Mouse (Mus musculus) myocyte (in vitro differentiated cells): ENCODE results near the gene Ikbip. TPM values are rescaled to one million over a fixed set of nuclear protein-coding genes. Genes with fewer than 3 reads are reported as not detected.

Experiments used
- H3K27me3 ChIP-seq: one replicate; pipeline ENCODE4 v1.6.1; 2011; ENCODE audit not compliant: control insufficient read depth, insufficient read depth, insufficient read length
- H3K36me3 ChIP-seq: one replicate; pipeline ENCODE4 v1.6.1; 2011; ENCODE audit not compliant: control insufficient read depth, insufficient read depth
- H3K4me2 ChIP-seq: one replicate; pipeline ENCODE4 v1.6.1; 2011; ENCODE audit warnings: low read depth, control low read depth
- H3K4me3 ChIP-seq: one replicate; pipeline ENCODE4 v1.5.1; 2011; ENCODE audit warnings: mild to moderate bottlenecking, control low read depth, moderate library complexity
- H3K79me2 ChIP-seq: one replicate; pipeline ENCODE4 v1.6.1; 2011; ENCODE audit not compliant: control insufficient read depth, insufficient read depth
- H3ac ChIP-seq: one replicate; pipeline ENCODE4 v1.6.1; 2011; ENCODE audit not compliant: control insufficient read depth, insufficient read length
- CEBPB ChIP-seq: IDR thresholded peaks from 2 replicates; pipeline ENCODE4 v1.6.1; 2011; ENCODE audit warnings: mild to moderate bottlenecking, moderate library complexity; ENCODE audit not compliant: poor library complexity, insufficient read depth, severe bottlenecking
- E2F4 ChIP-seq: IDR thresholded peaks from one replicate; pipeline ENCODE4 v1.6.1; 2011; ENCODE audit warnings: mild to moderate bottlenecking, control low read depth, moderate library complexity; ENCODE audit not compliant: insufficient read depth
- MAX ChIP-seq: IDR thresholded peaks from one replicate; pipeline ENCODE4 v1.6.1; 2011; ENCODE audit warnings: low read depth, mild to moderate bottlenecking, control low read depth
- MYOD1 ChIP-seq, 3 experiments: IDR thresholded peaks; one replicate each; pipeline ENCODE4 v1.6.1; 2011; ENCODE audit warnings: control low read depth in 2 of 3, low read depth in 2 of 3, mild to moderate bottlenecking in 2 of 3, moderate library complexity in 1 of 3; ENCODE audit not compliant: insufficient read length in 2 of 3, control insufficient read depth in 1 of 3
- MYOG ChIP-seq, 3 experiments: IDR thresholded peaks; one replicate each; pipeline ENCODE4 v1.6.1; 2011; ENCODE audit warnings: control low read depth in 2 of 3, low read depth in 2 of 3, mild to moderate bottlenecking in 2 of 3; ENCODE audit not compliant: insufficient read length in 2 of 3, control insufficient read depth in 1 of 3, insufficient read depth in 1 of 3
- POLR2A ChIP-seq: IDR thresholded peaks from one replicate; pipeline ENCODE4 v1.6.1; 2011; ENCODE audit warnings: low read depth, mild to moderate bottlenecking, control low read depth, moderate library complexity; ENCODE audit not compliant: insufficient read length
- POLR2AphosphoS2 ChIP-seq: IDR thresholded peaks from one replicate; pipeline ENCODE4 v1.6.1; 2011; ENCODE audit warnings: low read depth, control low read depth; ENCODE audit not compliant: insufficient read length
- REST ChIP-seq: IDR thresholded peaks from one replicate; pipeline ENCODE4 v1.6.1; 2011; ENCODE audit warnings: mild to moderate bottlenecking, control low read depth, moderate library complexity; ENCODE audit not compliant: insufficient read depth, insufficient read length
- SRF ChIP-seq: IDR thresholded peaks from one replicate; pipeline ENCODE4 v1.6.1; 2011; ENCODE audit warnings: low read depth; ENCODE audit not compliant: control insufficient read depth, insufficient read length
- TCF12 ChIP-seq: IDR thresholded peaks from one replicate; pipeline ENCODE4 v1.6.1; 2011; ENCODE audit warnings: mild to moderate bottlenecking, control low read depth; ENCODE audit not compliant: poor library complexity, insufficient read depth, severe bottlenecking
- TCF3 ChIP-seq: IDR thresholded peaks from one replicate; pipeline ENCODE4 v1.6.1; 2011; ENCODE audit warnings: low read depth, control low read depth; ENCODE audit not compliant: insufficient read length
- USF1 ChIP-seq: IDR thresholded peaks from one replicate; pipeline ENCODE4 v1.6.1; 2011; ENCODE audit warnings: low read depth, mild to moderate bottlenecking, control low read depth, moderate library complexity
- polyA plus RNA-seq: library from polyadenylated mRNA; unstranded; fragments of >200 nt; fragmentation: generic; extraction: Trizol; gene quantifications from one replicate; pipeline ENCODE4 v1.2.1, GENCODE M21; 2012; ENCODE audit warnings: missing spikeins

Gene Ikbip
- polyA plus RNA-seq, 1 experiment = 12.6 TPM

DNA sequence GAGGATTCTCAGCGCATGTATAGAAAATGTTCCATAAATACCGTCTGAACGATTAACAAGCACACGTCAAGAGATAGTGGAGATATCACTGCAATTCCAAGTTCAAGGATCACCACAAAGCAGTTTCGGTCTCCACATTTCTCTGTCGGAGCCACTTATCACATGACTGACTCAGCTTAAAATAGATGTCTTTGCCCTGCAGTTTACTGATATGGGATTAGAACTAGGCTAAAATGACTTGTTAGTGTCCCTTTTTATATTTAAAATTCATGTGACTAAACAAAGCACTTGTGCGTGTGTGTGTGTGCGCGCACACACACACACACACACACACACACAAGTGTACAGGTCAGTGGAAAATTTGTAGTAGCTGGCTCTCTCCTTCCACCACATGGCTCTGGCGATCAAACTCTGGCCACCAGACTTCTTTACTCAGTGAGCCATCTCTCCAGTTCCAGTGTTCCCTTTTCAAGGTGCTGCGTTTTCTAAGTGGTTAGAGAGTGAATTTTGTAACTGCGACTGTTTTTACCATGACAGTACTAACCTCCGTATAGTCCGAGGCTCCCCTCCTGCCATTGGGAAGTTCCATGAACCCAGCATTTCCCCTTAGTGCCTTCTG, 56.5 kb downstream of the Ikbip start:
- no peak for TF ChIP-seq TCF12
- TF ChIP-seq POLR2AphosphoS2 = no peak
- no peak for TF ChIP-seq MYOD1 (IDR thresholded peaks at IDR 0.05; ENCODE audit: control insufficient read depth in 1 of 3, insufficient read length in 2 of 3, low read depth in 2 of 3)
- no peak for TF ChIP-seq MAX
- TF ChIP-seq USF1 = no peak
- no peak for TF ChIP-seq SRF
- TF ChIP-seq MYOG (IDR thresholded peaks at IDR 0.05; ENCODE audit: control insufficient read depth in 1 of 3, insufficient read depth in 1 of 3, insufficient read length in 2 of 3, low read depth in 2 of 3) = no peak
- no peak for TF ChIP-seq CEBPB
- no peak for TF ChIP-seq E2F4
- TF ChIP-seq POLR2A = no peak
- no peak for TF ChIP-seq TCF3
- no peak for TF ChIP-seq REST
- no peaks in the 10 kb centered on the region for H3K36me3 ChIP-seq

DNA sequence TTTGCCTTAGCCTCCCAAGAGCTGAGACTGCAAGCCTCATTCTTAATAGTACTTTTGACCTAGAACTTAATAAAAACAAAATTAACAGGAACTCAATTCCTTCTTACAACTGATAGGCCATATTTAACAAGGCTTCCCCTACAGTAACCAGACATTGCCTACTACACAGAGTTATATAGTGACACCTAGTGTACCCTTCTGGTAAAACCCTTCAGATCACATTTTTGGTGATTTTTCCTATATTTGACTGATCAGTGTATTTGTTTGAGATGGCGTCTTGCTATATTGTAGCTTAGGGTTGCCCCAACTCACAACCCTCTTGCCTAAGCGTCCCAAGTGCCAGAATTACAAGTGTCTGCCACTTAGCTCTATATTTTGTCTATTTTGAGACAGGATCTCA, 58.8 kb downstream of the Ikbip start:
- Histone ChIP-seq H3K36me3 (peaks cover 9% of the 10 kb centered on the region), H3K4me2 (no peak overlapping the region), H3K27me3 (no peaks in the 10 kb centered on the region), H3K79me2 (no peaks in the 10 kb centered on the region), H3ac (no peak overlapping the region), H3K4me3 (no peak overlapping the region)
- TF ChIP-seq MYOD1 (IDR thresholded peaks at IDR 0.05; ENCODE audit: control insufficient read depth in 1 of 3, insufficient read length in 2 of 3, low read depth in 2 of 3) (no peak), E2F4 (no peak), TCF3 (no peak), REST (no peak), MYOG (IDR thresholded peaks at IDR 0.05; ENCODE audit: control insufficient read depth in 1 of 3, insufficient read depth in 1 of 3, insufficient read length in 2 of 3, low read depth in 2 of 3) (no peak)

More for the DNA sequence above, 56.5 kb downstream of the Ikbip start:
- Histone ChIP-seq H3K27me3 (no peaks in the 10 kb centered on the region), H3K4me2 (no peak overlapping the region), H3K4me3 (no peak overlapping the region), H3K79me2 (no peaks in the 10 kb centered on the region), H3ac (no peak overlapping the region)

DNA sequence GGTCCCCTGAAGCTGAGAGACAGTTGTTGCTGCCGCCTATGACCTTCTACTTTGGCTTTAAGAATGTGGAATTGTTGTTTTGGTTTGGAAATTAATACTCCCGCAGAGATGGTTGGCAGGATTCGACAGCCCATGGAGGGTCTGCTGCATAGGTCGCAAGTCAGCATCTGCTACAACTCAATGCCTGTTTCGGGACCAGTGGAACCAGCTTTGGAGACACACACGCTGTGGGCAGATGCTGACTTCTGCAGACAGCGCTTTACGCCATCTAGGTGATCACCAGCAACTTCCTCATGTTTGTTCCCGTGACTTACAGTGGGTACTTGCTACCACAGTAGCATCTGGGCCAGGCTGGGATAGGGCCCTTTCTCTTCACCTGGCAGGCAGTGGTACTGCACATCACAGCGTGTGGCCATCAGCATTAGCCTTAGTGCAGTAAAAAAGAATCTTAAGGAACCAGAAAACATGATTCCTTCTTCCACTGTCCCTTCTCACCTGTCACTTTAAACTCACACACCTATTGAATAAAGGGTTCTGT, 60.0 kb downstream of the Ikbip start:
- Histone ChIP-seq H3K4me3 (no peak overlapping the region), H3K36me3 (peaks cover 16% of the 10 kb centered on the region), H3ac (no peak overlapping the region), H3K4me2 (no peak overlapping the region), H3K27me3 (no peaks in the 10 kb centered on the region), H3K79me2 (no peaks in the 10 kb centered on the region)
- peak; percentile 77 for TF ChIP-seq POLR2AphosphoS2
- no peak for TF ChIP-seq E2F4

DNA sequence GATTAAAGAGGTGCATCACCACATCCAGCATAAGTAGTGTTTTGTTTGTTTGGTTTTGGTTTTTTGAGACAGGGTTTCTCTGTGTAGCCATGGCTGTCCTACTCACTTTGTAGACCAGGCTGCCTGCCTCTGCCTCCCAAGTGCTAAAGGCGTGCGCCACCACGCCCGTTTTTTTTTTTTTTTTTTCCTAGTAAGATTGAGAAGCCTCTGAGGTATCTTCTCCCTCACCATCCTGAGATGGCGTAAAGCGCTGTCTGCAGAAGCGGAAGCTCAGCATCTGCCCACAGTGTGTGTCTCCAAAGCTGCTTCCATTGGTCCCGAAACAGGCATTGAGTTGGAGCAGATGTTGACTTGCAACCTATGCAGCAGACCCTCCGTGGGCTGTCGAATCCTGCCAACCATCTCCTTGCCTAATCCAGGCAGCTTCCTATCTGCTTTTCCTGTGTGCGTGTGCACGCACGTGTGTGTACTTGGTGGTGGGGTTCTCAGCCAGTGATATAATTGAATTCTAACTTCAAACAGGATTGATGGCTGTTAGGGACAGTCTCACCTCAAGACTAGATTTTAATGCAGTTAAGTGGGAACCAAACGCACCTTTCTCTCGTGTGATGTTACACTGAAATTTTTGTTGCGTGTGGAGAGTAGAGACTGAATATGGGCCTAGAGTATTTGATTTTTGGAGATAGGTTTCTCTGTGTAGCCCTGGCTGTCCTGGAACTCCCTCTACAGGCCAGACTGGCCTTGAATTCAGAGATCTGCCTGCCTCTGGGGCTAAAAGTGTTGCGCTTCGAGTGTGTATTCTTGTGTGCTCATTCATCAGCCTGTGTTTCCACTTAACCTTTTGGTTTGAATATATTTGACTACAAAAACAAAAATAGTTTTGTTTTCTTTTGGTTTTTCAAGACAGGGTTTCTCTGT, 60.8 kb downstream of the Ikbip start:
- TF ChIP-seq POLR2A (peak; percentile 38), POLR2AphosphoS2 (peak; percentile 93), MAX (no peak)
- Histone ChIP-seq H3K4me3 (no peak overlapping the region), H3ac (no peak overlapping the region), H3K36me3 (peaks cover 24% of the 10 kb centered on the region), H3K4me2 (no peak overlapping the region), H3K27me3 (no peaks in the 10 kb centered on the region), H3K79me2 (no peaks in the 10 kb centered on the region)

DNA sequence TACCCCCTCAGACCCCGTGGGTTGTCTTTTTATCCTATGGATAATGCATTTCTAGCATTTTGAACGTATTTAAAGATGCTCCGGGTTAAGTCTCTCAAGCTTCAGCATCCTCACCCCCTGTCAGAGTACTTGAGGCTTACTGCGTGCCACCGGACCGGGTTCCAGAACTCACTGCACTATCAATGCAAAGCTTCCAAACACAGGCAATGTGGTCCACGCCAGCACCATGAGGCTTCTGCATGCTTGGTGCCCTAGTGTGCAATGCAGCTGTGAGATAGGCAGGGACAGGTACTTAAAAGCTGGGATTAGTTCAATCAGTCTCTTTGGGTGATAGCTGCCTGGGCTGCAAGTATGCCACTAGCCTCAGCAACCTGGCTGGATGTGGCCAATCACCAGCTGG, 62.7 kb downstream of the Ikbip start:
- Histone ChIP-seq H3K4me3 (no peak overlapping the region), H3ac (no peak overlapping the region), H3K27me3 (no peaks in the 10 kb centered on the region), H3K4me2 (no peak overlapping the region), H3K79me2 (no peaks in the 10 kb centered on the region), H3K36me3 (peaks cover 42% of the 10 kb centered on the region)
- TF ChIP-seq POLR2AphosphoS2 (peak; percentile 66), SRF (no peak)

Other genes with a start within 250 kb of the Ikbip start
- gene Apaf1, start 170 bp upstream of the Ikbip start, polyA plus RNA-seq = 4.3 TPM
- 846 TPM for gene Slc25a3, start 41.1 kb downstream of the Ikbip start, polyA plus RNA-seq
- 55.6 TPM for gene Tmpo, start 98.4 kb downstream of the Ikbip start, polyA plus RNA-seq